Mouse (Mus musculus): Measurements from ENCODE around the gene Vps26c. TPM values are rescaled to one million over a fixed set of nuclear protein-coding genes. Genes with fewer than 3 reads are reported as not detected.
"Not testable (repeated sequence)": the region's sequence is repeated elsewhere in the genome, so short reads cannot be mapped to it uniquely, and the experiment has no call there.

Vps26c gene
- polyA plus RNA-seq, 1 experiment = 46.5 TPM

- H3K4me1 ChIP-seq (ENCODE audit: control insufficient read depth, insufficient read depth, low read length) = peaks cover 6% of the 10 kb centered on the region; the same call in 1 of the 2 replicates
- TF ChIP-seq POLR2A (IDR thresholded peaks at IDR 0.05; ENCODE audit: extremely low read depth, insufficient read depth, low read length) = no peak
- no peak for TF ChIP-seq CTCF (IDR thresholded peaks at IDR 0.05; ENCODE audit: extremely low read depth, insufficient read depth, low read length)
- H3K27ac ChIP-seq (ENCODE audit: insufficient read depth, low read length) = no peak overlapping the region
- H3K4me3 ChIP-seq (ENCODE audit: insufficient read depth, low read length) = no peak overlapping the region
These were observed 59.1 kb downstream of the Vps26c start for GRCm38 (mm10) chr16:94467337-94468055.

- H3K4me1 ChIP-seq (ENCODE audit: control insufficient read depth, insufficient read depth, low read length); H3K4me3 ChIP-seq (ENCODE audit: insufficient read depth, low read length); H3K27ac ChIP-seq (ENCODE audit: insufficient read depth, low read length): not testable (repeated sequence)
These were observed 60.3 kb downstream of the Vps26c start for GRCm38 (mm10) chr16:94466317-94466716.

GRCm38 (mm10) chr16:94465900-94466299, 60.7 kb downstream of the Vps26c start:
- Histone ChIP-seq H3K4me1 (ENCODE audit: control insufficient read depth, insufficient read depth, low read length) (no peaks in the 10 kb centered on the region; the same call in 1 of the 2 replicates), H3K4me3 (ENCODE audit: insufficient read depth, low read length) (no peak overlapping the region), H3K27ac (ENCODE audit: insufficient read depth, low read length) (no peak overlapping the region)
- no peak for TF ChIP-seq POLR2A (IDR thresholded peaks at IDR 0.05; ENCODE audit: extremely low read depth, insufficient read depth, low read length)
- no peak for TF ChIP-seq CTCF (IDR thresholded peaks at IDR 0.05; ENCODE audit: extremely low read depth, insufficient read depth, low read length)

- Histone ChIP-seq H3K4me3 (ENCODE audit: insufficient read depth, low read length) (no peak overlapping the region), H3K4me1 (ENCODE audit: control insufficient read depth, insufficient read depth, low read length) (no peaks in the 10 kb centered on the region; the same call in 1 of the 2 replicates), H3K27ac (ENCODE audit: insufficient read depth, low read length) (no peak overlapping the region)
- TF ChIP-seq CTCF (IDR thresholded peaks at IDR 0.05; ENCODE audit: extremely low read depth, insufficient read depth, low read length) (no peak), POLR2A (IDR thresholded peaks at IDR 0.05; ENCODE audit: extremely low read depth, insufficient read depth, low read length) (no peak)
These were observed 62.6 kb downstream of the Vps26c start for GRCm38 (mm10) chr16:94464067-94464466.

- no peak overlapping the region for H3K4me3 ChIP-seq (ENCODE audit: insufficient read depth, low read length)
- H3K4me1 ChIP-seq (ENCODE audit: control insufficient read depth, insufficient read depth, low read length) = no peaks in the 10 kb centered on the region; the same call in 1 of the 2 replicates
- TF ChIP-seq CTCF (IDR thresholded peaks at IDR 0.05; ENCODE audit: extremely low read depth, insufficient read depth, low read length) (no peak), POLR2A (IDR thresholded peaks at IDR 0.05; ENCODE audit: extremely low read depth, insufficient read depth, low read length) (no peak)
- no peak overlapping the region for H3K27ac ChIP-seq (ENCODE audit: insufficient read depth, low read length)
These were observed 72.5 kb downstream of the Vps26c start for GRCm38 (mm10) chr16:94454146-94454545.

GRCm38 (mm10) chr16:94452768-94453167, 73.9 kb downstream of the Vps26c start:
- Histone ChIP-seq H3K4me1 (ENCODE audit: control insufficient read depth, insufficient read depth, low read length) (no peaks in the 10 kb centered on the region; the same call in 1 of the 2 replicates), H3K27ac (ENCODE audit: insufficient read depth, low read length) (no peak overlapping the region), H3K4me3 (ENCODE audit: insufficient read depth, low read length) (no peak overlapping the region)
- TF ChIP-seq CTCF (IDR thresholded peaks at IDR 0.05; ENCODE audit: extremely low read depth, insufficient read depth, low read length) (no peak), POLR2A (IDR thresholded peaks at IDR 0.05; ENCODE audit: extremely low read depth, insufficient read depth, low read length) (no peak)

DNA sequence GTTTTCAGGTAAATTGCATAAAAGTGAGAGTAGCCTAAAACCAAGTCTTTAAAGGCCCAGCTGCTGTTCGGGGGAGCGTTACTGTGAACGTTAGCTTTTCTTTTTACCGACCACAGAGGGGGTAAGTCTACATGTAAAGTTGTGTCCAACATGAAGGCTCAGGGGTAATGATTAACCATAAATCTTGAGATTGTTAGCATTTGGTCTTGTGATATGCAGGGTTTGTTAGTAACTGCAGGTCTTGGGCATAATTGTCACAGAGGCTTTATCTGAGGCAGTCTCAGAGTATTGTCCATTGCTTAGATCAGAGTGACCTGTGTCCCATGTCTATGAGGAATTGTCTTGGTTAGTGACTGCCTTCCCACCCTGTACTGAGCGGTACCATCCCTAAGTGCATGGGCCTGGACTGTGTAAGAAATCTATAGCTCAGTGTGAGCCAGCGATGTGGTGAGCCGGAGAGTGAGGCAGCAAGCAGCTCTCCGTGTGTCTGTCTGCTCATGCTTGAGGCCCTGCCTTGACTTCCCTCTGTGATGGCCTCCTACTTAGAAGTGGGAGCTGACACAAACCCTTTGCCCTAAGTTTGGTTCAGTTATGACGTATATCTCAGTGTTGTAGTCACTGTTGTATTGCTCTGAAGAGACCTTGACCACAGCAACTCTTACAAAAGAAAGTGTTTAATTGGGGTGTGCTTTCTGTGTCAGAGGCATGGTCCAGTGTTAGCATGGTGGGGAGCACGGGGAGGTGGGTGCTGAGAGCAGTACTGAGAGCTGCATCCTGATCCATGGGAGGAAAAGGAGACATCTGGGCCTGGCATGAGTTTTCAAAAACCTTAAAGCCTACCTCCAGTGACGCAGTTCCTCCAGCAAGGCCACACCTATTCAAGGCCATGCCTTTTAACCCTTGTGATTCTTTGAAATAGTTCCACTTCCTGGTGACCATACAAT, 74.8 kb downstream of the Vps26c start:
- H3K27ac ChIP-seq (ENCODE audit: insufficient read depth, low read length) = no peak overlapping the region
- TF ChIP-seq POLR2A (IDR thresholded peaks at IDR 0.05; ENCODE audit: extremely low read depth, insufficient read depth, low read length) (no peak), CTCF (IDR thresholded peaks at IDR 0.05; ENCODE audit: extremely low read depth, insufficient read depth, low read length) (no peak)

GRCm38 (mm10) chr16:94449632-94450031, 77.0 kb downstream of the Vps26c start:
- Histone ChIP-seq H3K4me1 (ENCODE audit: control insufficient read depth, insufficient read depth, low read length) (no peaks in the 10 kb centered on the region; the same call in 1 of the 2 replicates), H3K27ac (ENCODE audit: insufficient read depth, low read length) (no peak overlapping the region), H3K4me3 (ENCODE audit: insufficient read depth, low read length) (no peak overlapping the region)
- TF ChIP-seq POLR2A (IDR thresholded peaks at IDR 0.05; ENCODE audit: extremely low read depth, insufficient read depth, low read length) (no peak), CTCF (IDR thresholded peaks at IDR 0.05; ENCODE audit: extremely low read depth, insufficient read depth, low read length) (no peak)

More for the DNA sequence above, 74.8 kb downstream of the Vps26c start:
- H3K4me3 ChIP-seq (ENCODE audit: insufficient read depth, low read length) = no peak overlapping the region
- H3K4me1 ChIP-seq (ENCODE audit: control insufficient read depth, insufficient read depth, low read length) = no peaks in the 10 kb centered on the region; the same call in 1 of the 2 replicates

DNA sequence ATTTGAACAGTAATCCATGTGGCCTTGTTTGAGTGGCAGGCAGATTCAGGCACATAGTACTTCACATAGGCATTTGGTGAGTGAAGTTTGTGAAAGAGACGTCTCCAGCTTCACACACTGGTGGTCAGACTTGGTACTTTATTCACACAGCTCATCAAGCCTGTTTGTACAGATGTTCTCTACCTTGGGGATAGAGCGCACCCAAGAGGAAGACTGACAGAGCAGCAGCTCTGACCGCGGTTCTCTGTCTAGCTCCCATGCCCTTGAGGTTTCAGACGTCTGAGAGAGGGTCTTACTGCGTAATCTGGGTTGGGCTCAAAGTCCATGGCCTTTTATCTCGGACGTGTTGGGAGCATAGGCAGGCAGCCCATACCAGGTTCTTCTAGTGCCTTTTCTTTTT, 77.5 kb downstream of the Vps26c start:
- Histone ChIP-seq H3K4me3 (ENCODE audit: insufficient read depth, low read length) (no peak overlapping the region), H3K4me1 (ENCODE audit: control insufficient read depth, insufficient read depth, low read length) (no peaks in the 10 kb centered on the region; the same call in 1 of the 2 replicates), H3K27ac (ENCODE audit: insufficient read depth, low read length) (no peak overlapping the region)
- TF ChIP-seq POLR2A (IDR thresholded peaks at IDR 0.05; ENCODE audit: extremely low read depth, insufficient read depth, low read length) (no peak), CTCF (IDR thresholded peaks at IDR 0.05; ENCODE audit: extremely low read depth, insufficient read depth, low read length) (no peak)

Other genes starting within 250 kb of the Vps26c start
- 10.2 and 10.7 TPM in 2 replicates for gene Hlcs, start 213.3 kb downstream of the Vps26c start, polyA plus RNA-seq (2012; rRNA removed)
- 0.21 and 0.38 TPM in 2 replicates for gene Ripply3, start 198.4 kb downstream of the Vps26c start, polyA plus RNA-seq (2012; rRNA removed)
- 327 and 328 TPM in 2 replicates for gene Ttc3, start 156.2 kb downstream of the Vps26c start, polyA plus RNA-seq (2012; rRNA removed)
- 62.0 and 62.1 TPM in 2 replicates for gene Pigp, start 155.0 kb downstream of the Vps26c start, polyA plus RNA-seq (2012; rRNA removed)
- 41.2 and 41.3 TPM in 2 replicates for gene Dyrk1a, start 43.2 kb upstream of the Vps26c start, polyA plus RNA-seq (2012; rRNA removed)